Mouse (Mus musculus) subcutaneous adipose tissue, adult 2 months (tissue): ENCODE results near the gene Dusp1. TPM values are rescaled to one million over a fixed set of nuclear protein-coding genes. Genes with fewer than 3 reads are reported as not detected.

Experiments
- polyA plus RNA-seq: library from polyadenylated mRNA; depleted of rRNA; stranded (reverse); fragments of >200 nt; gene quantifications from 2 replicates; pipeline ENCODE4 v1.2.3, GENCODE M21; 2012; ENCODE audit warnings: low replicate concordance; rRNA removed

The Dusp1 gene
- 56.1 and 188 TPM in 2 replicates for polyA plus RNA-seq

GRCm38 (mm10) chr17:26561651-26562181 is at the start of gene Dusp1:
Dusp1 (minus strand) TSS chr17:26562128.

GRCm38 (mm10) chr17:26561290-26561640 is 663 bp downstream of the Dusp1 start, which contains the start of gene Ergic1:
Ergic1 (plus strand) TSS chr17:26561489.

Other genes with a start within 250 kb of the Dusp1 start
- gene Neurl1b, start 147.3 kb downstream of the Dusp1 start, polyA plus RNA-seq: 18.8 and 30.6 TPM in 2 replicates
- 275 and 327 TPM in 2 replicates for gene Ergic1, start 639 bp downstream of the Dusp1 start, polyA plus RNA-seq
- gene Atp6v0e, start 101.1 kb upstream of the Dusp1 start, polyA plus RNA-seq: 299 and 435 TPM in 2 replicates
- 6.0 and 10.3 TPM in 2 replicates for gene Crebrf, start 153.5 kb upstream of the Dusp1 start, polyA plus RNA-seq
- 26.2 and 30.5 TPM in 2 replicates for gene Bnip1, start 218.9 kb upstream of the Dusp1 start, polyA plus RNA-seq